Mouse (Mus musculus) neutrophil, adult 5-6 weeks (primary cell): ENCODE measurements around the gene AI464131. TPM values are rescaled to one million over a fixed set of nuclear protein-coding genes. Genes with fewer than 3 reads are reported as not detected.

Experiments used
- ATAC-seq: fragments of 151-379, 151-347 bp; 2 replicates; pipeline ENCODE4 v1.8.0; 2017; ENCODE audit warnings: mild to moderate bottlenecking, moderate TSS enrichment; ENCODE audit not compliant: insufficient number of reproducible peaks, poor library complexity, low FRiP score, severe bottlenecking; ENCODE audit errors: extremely low read depth
- total RNA-seq: library from RNA; stranded (forward); fragments of 200-1000 nt; gene quantifications from 2 replicates; pipeline ENCODE4 v1.2.3, GENCODE M21; 2017

Gene AI464131
- total RNA-seq, 1 experiment from 2014 or later: not detected

- no peak for ATAC-seq
These were observed 4.5 kb upstream of the AI464131 start for GRCm38 (mm10) chr4:41507326-41507924.

- ATAC-seq: peak; percentile 31; the same call in 1 of the 2 replicates
These were observed 4.0 kb upstream of the AI464131 start for GRCm38 (mm10) chr4:41506906-41507305.

GRCm38 (mm10) chr4:41506156-41506555 is 3.3 kb upstream of the AI464131 start:
- ATAC-seq: no peak

- ATAC-seq: no peak
These were observed 2.3 kb upstream of the AI464131 start for GRCm38 (mm10) chr4:41505131-41505551.

- ATAC-seq: no peak
These were observed 1.4 kb upstream of the AI464131 start for GRCm38 (mm10) chr4:41504325-41504724.

GRCm38 (mm10) chr4:41502171-41502940 is 520 bp downstream of the AI464131 start:
- ATAC-seq: no peak

GRCm38 (mm10) chr4:41500787-41501186 is 2.1 kb downstream of the AI464131 start:
- ATAC-seq: no peak

- no peak for ATAC-seq
These were observed 3.3 kb downstream of the AI464131 start for GRCm38 (mm10) chr4:41499619-41500018.

GRCm38 (mm10) chr4:41498921-41499391 is 3.9 kb downstream of the AI464131 start:
- ATAC-seq: no peak

GRCm38 (mm10) chr4:41497995-41498845 is 4.7 kb downstream of the AI464131 start:
- no peak for ATAC-seq

- ATAC-seq: no peak
These were observed 5.3 kb downstream of the AI464131 start for GRCm38 (mm10) chr4:41497579-41497978.

- no peak for ATAC-seq
These were observed 5.8 kb downstream of the AI464131 start for GRCm38 (mm10) chr4:41497046-41497445.

GRCm38 (mm10) chr4:41495850-41496249 is 7.0 kb downstream of the AI464131 start:
- no peak for ATAC-seq

GRCm38 (mm10) chr4:41495076-41495475 is 7.8 kb downstream of the AI464131 start:
- no peak for ATAC-seq

- no peak for ATAC-seq
These were observed 8.5 kb downstream of the AI464131 start for GRCm38 (mm10) chr4:41494378-41494777.

GRCm38 (mm10) chr4:41493464-41494116 is 9.3 kb downstream of the AI464131 start:
- ATAC-seq: no peak

- no peak for ATAC-seq
These were observed 9.9 kb downstream of the AI464131 start for GRCm38 (mm10) chr4:41492951-41493350.

- no peak for ATAC-seq
These were observed 21.3 kb downstream of the AI464131 start for GRCm38 (mm10) chr4:41481601-41482017.

GRCm38 (mm10) chr4:41480254-41480653 is 22.6 kb downstream of the AI464131 start:
- no peak for ATAC-seq
